Mouse (Mus musculus) olfactory bulb, adult 2 months (tissue): ENCODE measurements around the gene Rbm42.

Experiments used
- CTCF ChIP-seq: fragments of 200-500 bp; IDR thresholded peaks from 2 replicates; pipeline ENCODE4 v1.5.1; 2012; ENCODE audit warnings: low read depth, mild to moderate bottlenecking, low read length, moderate library complexity; ENCODE audit not compliant: insufficient read depth
- POLR2A ChIP-seq: fragments of 200-500 bp; IDR thresholded peaks from 2 replicates; pipeline ENCODE4 v1.6.1; 2012; ENCODE audit warnings: mild to moderate bottlenecking, low read depth, low read length, moderate library complexity; ENCODE audit not compliant: insufficient read depth

GRCm38 (mm10) chr7:30599933-30600353 is 50.2 kb downstream of the Rbm42 start:
- TF ChIP-seq POLR2A (no peak), CTCF (no peak)
